Mouse (Mus musculus) CD4-positive, CD25-positive, alpha-beta regulatory T cell, adult 2 months (primary cell): ENCODE data around the gene RPS10-NUDT3.

Experiments used
- DNase-seq: peaks from one replicate; pipeline ENCODE4 v3.0.0-alpha.2; 2012; ENCODE audit warnings: low read depth, low spot score

Gene RPS10-NUDT3

GRCm38 (mm10) chr17:27575116-27575776 is 59.8 kb downstream of the RPS10-NUDT3 start:
- DNase-seq: no peak

- no peak for DNase-seq
Measured at GRCm38 (mm10) chr17:27574470-27575115, 60.4 kb downstream of the RPS10-NUDT3 start.

GRCm38 (mm10) chr17:27573772-27574320 is 61.2 kb downstream of the RPS10-NUDT3 start:
- no peak for DNase-seq

- no peak for DNase-seq
Measured at GRCm38 (mm10) chr17:27571315-27571714, 63.7 kb downstream of the RPS10-NUDT3 start.

GRCm38 (mm10) chr17:27568228-27568627 is 66.8 kb downstream of the RPS10-NUDT3 start:
- DNase-seq: no peak

- DNase-seq: no peak
Measured at GRCm38 (mm10) chr17:27565942-27566267, 69.1 kb downstream of the RPS10-NUDT3 start.

GRCm38 (mm10) chr17:27565163-27565941 is 69.7 kb downstream of the RPS10-NUDT3 start, which contains the start of gene AI413582:
Gene AI413582, minus strand, starts transcription at chr17:27565756.
- peak; percentile 96 for DNase-seq

- DNase-seq: peak; percentile 48
Measured at GRCm38 (mm10) chr17:27564391-27565162, 70.4 kb downstream of the RPS10-NUDT3 start.

GRCm38 (mm10) chr17:27563771-27564244 is 71.2 kb downstream of the RPS10-NUDT3 start:
- DNase-seq: no peak

- DNase-seq: peak; percentile 22
Measured at GRCm38 (mm10) chr17:27561809-27562526, 73.1 kb downstream of the RPS10-NUDT3 start.

GRCm38 (mm10) chr17:27560926-27561480 is 74.0 kb downstream of the RPS10-NUDT3 start:
- no peak for DNase-seq

GRCm38 (mm10) chr17:27559596-27559995 is 75.4 kb downstream of the RPS10-NUDT3 start:
- no peak for DNase-seq

GRCm38 (mm10) chr17:27558845-27559244 is 76.2 kb downstream of the RPS10-NUDT3 start:
- DNase-seq: no peak

GRCm38 (mm10) chr17:27557927-27558661 is 76.9 kb downstream of the RPS10-NUDT3 start:
- no peak for DNase-seq

- DNase-seq: peak; percentile 84
Measured at GRCm38 (mm10) chr17:27557181-27557926, 77.7 kb downstream of the RPS10-NUDT3 start.

- peak; percentile 96 for DNase-seq
Measured at GRCm38 (mm10) chr17:27556315-27557011, 78.6 kb downstream of the RPS10-NUDT3 start, which contains the start of gene Hmga1. Gene Hmga1, plus strand, starts transcription at chr17:27556497.

- DNase-seq: peak; percentile 84
Measured at GRCm38 (mm10) chr17:27555512-27556172, 79.4 kb downstream of the RPS10-NUDT3 start.
